Mouse (Mus musculus) MEL (cell line): ENCODE data around the gene Mgp. TPM values are rescaled to one million over a fixed set of nuclear protein-coding genes. Genes with fewer than 3 reads are reported as not detected.

ENCODE experiments used
- DNase-seq: peaks from one replicate; pipeline ENCODE4 v3.0.0; 2011; ENCODE audit warnings: low read depth, low spot score
- H3K27ac ChIP-seq: 2 replicates; pipeline ENCODE4 v1.5.1; 2012; ENCODE audit warnings: low read depth, mild to moderate bottlenecking, control low read depth, low read length, moderate library complexity; ENCODE audit not compliant: control insufficient read depth
- H3K27me3 ChIP-seq, 2 experiments: fragments of 150-350 bp in 1 of 2; sonication (generic) in 1 of 2; 2 replicates each; pipeline ENCODE4 v1.6.1; 2012; ENCODE audit warnings: low read length in 2 of 2, mild to moderate bottlenecking in 2 of 2, improper control_type of control experiment in 1 of 2, moderate library complexity in 1 of 2; ENCODE audit not compliant: insufficient read depth in 2 of 2, control insufficient read depth in 1 of 2
- H3K36me3 ChIP-seq, 2 experiments: 2 replicates each; pipeline ENCODE4 v1.6.1; 2012 to 2014; ENCODE audit warnings: low read length in 2 of 2, improper control_type of control experiment in 1 of 2, inconsistent platforms in 1 of 2, mild to moderate bottlenecking in 1 of 2; ENCODE audit not compliant: insufficient read depth in 2 of 2, control insufficient read depth in 1 of 2
- H3K4me1 ChIP-seq, 2 experiments: fragments of 150-350 bp in 1 of 2; sonication (generic) in 1 of 2; 2 replicates each; pipeline ENCODE4 v1.6.1; 2012; ENCODE audit warnings: low read length in 2 of 2, improper control_type of control experiment in 1 of 2, mild to moderate bottlenecking in 1 of 2; ENCODE audit not compliant: insufficient read depth in 2 of 2, control insufficient read depth in 1 of 2
- H3K4me3 ChIP-seq, 2 experiments: fragments of 150-350 bp in 1 of 2; sonication (generic) in 1 of 2; 2 replicates each; pipeline ENCODE4 v1.5.1; 2012; ENCODE audit warnings: low read depth in 2 of 2, low read length in 2 of 2, mild to moderate bottlenecking in 2 of 2, moderate library complexity in 2 of 2, control low read depth in 1 of 2, improper control_type of control experiment in 1 of 2; ENCODE audit not compliant: control insufficient read depth in 1 of 2, insufficient read depth in 1 of 2
- H3K79me2 ChIP-seq: 2 replicates; pipeline ENCODE4 v1.6.1; 2012; ENCODE audit warnings: mild to moderate bottlenecking, low read length, moderate library complexity; ENCODE audit not compliant: control insufficient read depth, poor library complexity, insufficient read depth
- H3K9ac ChIP-seq: 2 replicates; pipeline ENCODE4 v1.6.1; 2012; ENCODE audit warnings: low read depth, mild to moderate bottlenecking, control low read depth, low read length, moderate library complexity; ENCODE audit not compliant: control insufficient read depth, poor library complexity, severe bottlenecking
- H3K9me3 ChIP-seq: fragments of 150-350 bp; sonication (generic); replicated peaks from 2 replicates; pipeline ENCODE4 v1.6.1; 2012; ENCODE audit warnings: mild to moderate bottlenecking, low read length, improper control_type of control experiment, moderate library complexity; ENCODE audit not compliant: insufficient read depth
- BHLHE40 ChIP-seq: IDR thresholded peaks from 2 replicates; pipeline ENCODE4 v1.6.1; 2012; ENCODE audit warnings: low read depth, mild to moderate bottlenecking, inconsistent platforms, low read length, improper control_type of control experiment, borderline replicate concordance
- CHD1 ChIP-seq: IDR thresholded peaks from 2 replicates; pipeline ENCODE4 v1.6.1; 2012; ENCODE audit warnings: low read depth, mild to moderate bottlenecking, inconsistent platforms, low read length, improper control_type of control experiment
- CHD2 ChIP-seq: IDR thresholded peaks from 2 replicates; pipeline ENCODE4 v1.6.1; 2011; ENCODE audit warnings: low read length, improper control_type of control experiment
- CTCF ChIP-seq, 3 experiments: IDR thresholded peaks in 2 of 3; conservative IDR thresholded peaks in 1 of 3; 2 replicates each; pipeline ENCODE4 v1.5.1; 2011 to 2012; ENCODE audit warnings: low read length in 3 of 3, low read depth in 2 of 3, mild to moderate bottlenecking in 2 of 3, improper control_type of control experiment in 1 of 3, inconsistent platforms in 1 of 3, mixed read lengths in 1 of 3, moderate library complexity in 1 of 3; ENCODE audit not compliant: control insufficient read depth in 1 of 3, insufficient read depth in 1 of 3, poor library complexity in 1 of 3, severe bottlenecking in 1 of 3
- E2F4 ChIP-seq: IDR thresholded peaks from 2 replicates; pipeline ENCODE4 v1.6.1; 2011; ENCODE audit warnings: low read depth, low read length, improper control_type of control experiment, borderline replicate concordance
- ELF1 ChIP-seq: IDR thresholded peaks from 2 replicates; pipeline ENCODE4 v1.6.1; 2014; ENCODE audit warnings: low read depth, mild to moderate bottlenecking, inconsistent platforms, low read length, improper control_type of control experiment, moderate library complexity
- EP300 ChIP-seq, 2 experiments: IDR thresholded peaks; 2 replicates each; pipeline ENCODE4 v1.6.1; 2011; ENCODE audit warnings: improper control_type of control experiment in 2 of 2, low read length in 2 of 2, low read depth in 1 of 2, mild to moderate bottlenecking in 1 of 2
- ETS1 ChIP-seq: IDR thresholded peaks from 2 replicates; pipeline ENCODE4 v1.6.1; 2012; ENCODE audit warnings: low read depth, mild to moderate bottlenecking, inconsistent platforms, low read length, improper control_type of control experiment, moderate library complexity
- GABPA ChIP-seq: IDR thresholded peaks from 2 replicates; pipeline ENCODE4 v1.6.1; 2012; ENCODE audit warnings: low read depth, mild to moderate bottlenecking, inconsistent platforms, low read length, improper control_type of control experiment, moderate library complexity
- GATA1 ChIP-seq: IDR thresholded peaks from 2 replicates; pipeline ENCODE4 v1.6.1; 2011; ENCODE audit warnings: low read depth, low read length, improper control_type of control experiment
- KAT2A ChIP-seq: conservative IDR thresholded peaks from 2 replicates; pipeline ENCODE4 v1.6.1; 2012; ENCODE audit warnings: low read depth, low read length, improper control_type of control experiment, inconsistent platforms
- MAFK ChIP-seq: IDR thresholded peaks from 2 replicates; pipeline ENCODE4 v1.6.1; 2011; ENCODE audit warnings: low read depth, mild to moderate bottlenecking, low read length, improper control_type of control experiment, borderline replicate concordance
- MAX ChIP-seq: IDR thresholded peaks from 2 replicates; pipeline ENCODE4 v1.6.1; 2011; ENCODE audit warnings: low read length, improper control_type of control experiment
- MAZ ChIP-seq: IDR thresholded peaks from 2 replicates; pipeline ENCODE4 v1.6.1; 2012; ENCODE audit warnings: low read depth, mild to moderate bottlenecking, inconsistent platforms, low read length, improper control_type of control experiment
- MEF2A ChIP-seq: IDR thresholded peaks from 2 replicates; pipeline ENCODE4 v1.6.1; 2014; ENCODE audit warnings: low read depth, mild to moderate bottlenecking, inconsistent platforms, low read length, improper control_type of control experiment; ENCODE audit not compliant: poor library complexity, insufficient replicate concordance, severe bottlenecking; ENCODE audit errors: extremely low read depth
- MXI1 ChIP-seq: IDR thresholded peaks from 2 replicates; pipeline ENCODE4 v1.6.1; 2011; ENCODE audit warnings: mild to moderate bottlenecking, low read depth, low read length, improper control_type of control experiment
- MYB ChIP-seq: IDR thresholded peaks from 2 replicates; pipeline ENCODE4 v1.6.1; 2011; ENCODE audit warnings: mild to moderate bottlenecking, low read depth, low read length, improper control_type of control experiment
- NELFE ChIP-seq: IDR thresholded peaks from 2 replicates; pipeline ENCODE4 v1.6.1; 2011; ENCODE audit warnings: low read depth, low read length, improper control_type of control experiment
- NRF1 ChIP-seq: IDR thresholded peaks from 2 replicates; pipeline ENCODE4 v1.6.1; 2014; ENCODE audit warnings: low read depth, mild to moderate bottlenecking, inconsistent platforms, low read length, improper control_type of control experiment, moderate library complexity; ENCODE audit not compliant: poor library complexity, insufficient read depth, severe bottlenecking
- POLR2A ChIP-seq, 2 experiments: IDR thresholded peaks; 2 replicates each; pipeline ENCODE4 v1.6.1; 2011 to 2012; ENCODE audit warnings: low read length in 2 of 2, mild to moderate bottlenecking in 2 of 2, control low read depth in 1 of 2, improper control_type of control experiment in 1 of 2, low read depth in 1 of 2, moderate library complexity in 1 of 2; ENCODE audit not compliant: control insufficient read depth in 1 of 2, insufficient read depth in 1 of 2, poor library complexity in 1 of 2
- POLR2AphosphoS5 ChIP-seq: IDR thresholded peaks from 2 replicates; pipeline ENCODE4 v1.6.1; 2012; ENCODE audit warnings: low read depth, borderline replicate concordance, mild to moderate bottlenecking, inconsistent platforms, low read length, moderate library complexity, mixed read lengths
- RAD21 ChIP-seq: IDR thresholded peaks from 2 replicates; pipeline ENCODE4 v1.6.1; 2011; ENCODE audit warnings: mild to moderate bottlenecking, low read depth, low read length, improper control_type of control experiment
- RCOR1 ChIP-seq: IDR thresholded peaks from 2 replicates; pipeline ENCODE4 v1.6.1; 2012; ENCODE audit warnings: low read depth, mild to moderate bottlenecking, inconsistent platforms, low read length, improper control_type of control experiment
- SIN3A ChIP-seq: IDR thresholded peaks from 2 replicates; pipeline ENCODE4 v1.6.1; 2012; ENCODE audit warnings: low read length, improper control_type of control experiment, inconsistent platforms
- TAL1 ChIP-seq: IDR thresholded peaks from 2 replicates; pipeline ENCODE4 v1.6.1; 2012; ENCODE audit warnings: mild to moderate bottlenecking, inconsistent platforms, low read length, moderate library complexity, mixed read lengths
- TBP ChIP-seq: IDR thresholded peaks from 2 replicates; pipeline ENCODE4 v1.8.0; 2011; ENCODE audit warnings: low read depth, low read length, improper control_type of control experiment
- TCF12 ChIP-seq: IDR thresholded peaks from 2 replicates; pipeline ENCODE4 v1.6.1; 2014; ENCODE audit warnings: low read depth, mild to moderate bottlenecking, inconsistent platforms, low read length, improper control_type of control experiment, moderate library complexity
- UBTF ChIP-seq: IDR thresholded peaks from 2 replicates; pipeline ENCODE4 v1.6.1; 2012; ENCODE audit warnings: low read depth, mild to moderate bottlenecking, inconsistent platforms, low read length, improper control_type of control experiment, moderate library complexity, borderline replicate concordance; ENCODE audit not compliant: insufficient read depth
- ZKSCAN1 ChIP-seq: IDR thresholded peaks from 2 replicates; pipeline ENCODE4 v1.6.1; 2012; ENCODE audit warnings: low read depth, mild to moderate bottlenecking, inconsistent platforms, low read length, improper control_type of control experiment, moderate library complexity
- ZMIZ1 ChIP-seq: IDR thresholded peaks from 2 replicates; pipeline ENCODE4 v1.6.1; 2012; ENCODE audit warnings: low read depth, mild to moderate bottlenecking, inconsistent platforms, low read length, improper control_type of control experiment, moderate library complexity
- ZNF384 ChIP-seq: IDR thresholded peaks from 2 replicates; pipeline ENCODE4 v1.6.1; 2012; ENCODE audit warnings: low read depth, mild to moderate bottlenecking, inconsistent platforms, low read length, improper control_type of control experiment
- polyA plus RNA-seq, 2 experiments: library from polyadenylated mRNA; stranded (reverse) in 1 of 2; unstranded in 1 of 2; fragments of >175 nt in 1 of 2; fragments of >200 nt in 1 of 2; gene quantifications; 2 replicates each; pipeline versions ENCODE4 v1.2.1 to v1.2.4; 2012; ENCODE audit warnings: low replicate concordance in 2 of 2, low read depth in 1 of 2; ENCODE audit not compliant: insufficient read length in 2 of 2, insufficient read depth in 1 of 2, missing spikeins in 1 of 2
- total RNA-seq: library from RNA; depleted of rRNA; stranded (reverse); fragments of 300-350 nt; gene quantifications from 2 replicates; pipeline ENCODE4 v1.2.3, GENCODE M21; 2012

The Mgp gene
- total and polyA plus RNA-seq, 3 experiments: not detected

- Histone ChIP-seq H3K27ac (no peak overlapping the region), H3K79me2 (no peaks in the 10 kb centered on the region), H3K4me1 (no peaks in the 10 kb centered on the region), H3K4me3 (no peak overlapping the region), H3K27me3 (no peaks in the 10 kb centered on the region), H3K9ac (no peak overlapping the region), H3K36me3 (no peaks in the 10 kb centered on the region; a peak in 1 of 4 replicates), H3K9me3 (no peaks in the 10 kb centered on the region)
- no peak for DNase-seq
- no peak for TF ChIP-seq UBTF
- TF ChIP-seq CHD1: no peak
- TF ChIP-seq KAT2A: no peak
- no peak for TF ChIP-seq E2F4
- TF ChIP-seq MAZ: no peak
- TF ChIP-seq CTCF (IDR thresholded peaks at IDR 0.05 in 2 of 3, conservative IDR thresholded peaks at IDR 0.05 in 1 of 3; ENCODE audit: control insufficient read depth in 1 of 3, insufficient read depth in 1 of 3, low read depth in 2 of 3, low read length in 3 of 3, poor library complexity in 1 of 3, severe bottlenecking in 1 of 3): no peak
- TF ChIP-seq GATA1: no peak
- no peak for TF ChIP-seq POLR2AphosphoS5
- no peak for TF ChIP-seq MAX
- TF ChIP-seq TAL1: no peak
- TF ChIP-seq SIN3A: no peak
- TF ChIP-seq EP300 (IDR thresholded peaks at IDR 0.05; ENCODE audit: low read depth in 1 of 2, low read length in 2 of 2): no peak
- TF ChIP-seq MXI1: no peak
- no peak for TF ChIP-seq TCF12
- no peak for TF ChIP-seq BHLHE40
- TF ChIP-seq CHD2: no peak
- TF ChIP-seq POLR2A (IDR thresholded peaks at IDR 0.05; ENCODE audit: control insufficient read depth in 1 of 2, insufficient read depth in 1 of 2, low read depth in 1 of 2, low read length in 2 of 2, poor library complexity in 1 of 2): no peak
- no peak for TF ChIP-seq MEF2A
- TF ChIP-seq TBP: no peak
- TF ChIP-seq NELFE: no peak
Observed at GRCm38 (mm10) chr6:136917885-136918284, 42.3 kb upstream of the Mgp start.

- no peak for DNase-seq
- no peaks in the 10 kb centered on the region for H3K9me3 ChIP-seq
- no peak overlapping the region for H3K9ac ChIP-seq
- H3K27me3 ChIP-seq: no peaks in the 10 kb centered on the region
- no peaks in the 10 kb centered on the region for H3K36me3 ChIP-seq
- no peaks in the 10 kb centered on the region for H3K79me2 ChIP-seq
- H3K27ac ChIP-seq: no peak overlapping the region
- no peak for TF ChIP-seq NELFE
- TF ChIP-seq ZKSCAN1: no peak
- TF ChIP-seq GATA1: no peak
- no peak for TF ChIP-seq POLR2AphosphoS5
- TF ChIP-seq ZNF384: no peak
- no peak for TF ChIP-seq EP300 (IDR thresholded peaks at IDR 0.05; ENCODE audit: low read depth in 1 of 2, low read length in 2 of 2)
- TF ChIP-seq TAL1: no peak
- TF ChIP-seq RAD21: no peak
- no peak for TF ChIP-seq MAFK
- TF ChIP-seq BHLHE40: no peak
- TF ChIP-seq MAZ: no peak
- TF ChIP-seq ELF1: no peak
- TF ChIP-seq NRF1: no peak
- no peak for TF ChIP-seq CHD2
- TF ChIP-seq ZMIZ1: no peak
- TF ChIP-seq KAT2A: no peak
- no peak for TF ChIP-seq MYB
- TF ChIP-seq RCOR1: no peak
- TF ChIP-seq GABPA: no peak
- TF ChIP-seq ETS1: no peak
- H3K4me3 ChIP-seq: no peak overlapping the region
- no peaks in the 10 kb centered on the region for H3K4me1 ChIP-seq
Observed at GRCm38 (mm10) chr6:136915721-136916395, 40.2 kb upstream of the Mgp start.
